Mouse (Mus musculus) small intestine, adult 2 months (tissue): ENCODE data around the gene Cyp2d11.

Experiments
- CTCF ChIP-seq: fragments of 200-500 bp; IDR thresholded peaks from 2 replicates; pipeline ENCODE4 v1.5.1; 2012; ENCODE audit warnings: low read depth, mild to moderate bottlenecking, control low read depth, inconsistent platforms, low read length, moderate library complexity, mixed read lengths; ENCODE audit not compliant: insufficient replicate concordance, insufficient read length; ENCODE audit errors: extremely low read depth
- POLR2A ChIP-seq: fragments of 200-500 bp; IDR thresholded peaks from 2 replicates; pipeline ENCODE4 v1.6.1; 2012; ENCODE audit warnings: low read depth, mild to moderate bottlenecking, control low read depth, inconsistent platforms, low read length, moderate library complexity

GRCm38 (mm10) chr15:82368146-82368545 is 25.7 kb downstream of the Cyp2d11 start:
- TF ChIP-seq POLR2A, result no peak
- no peak for TF ChIP-seq CTCF
